Mouse (Mus musculus) heart, adult 2 months (tissue): Measurements from ENCODE around the gene Phldb1. TPM values are rescaled to one million over a fixed set of nuclear protein-coding genes. Genes with fewer than 3 reads are reported as not detected.

ENCODE experiments used
- DNase-seq, 2 experiments: peaks; one replicate each; pipeline ENCODE4 v3.0.0; 2021
- H3K27ac ChIP-seq: fragments of 200-600 bp; 2 replicates; pipeline ENCODE4 v1.8.1; 2022
- H3K27me3 ChIP-seq: fragments of 200-500 bp; 2 replicates; pipeline ENCODE4 v1.6.1; 2012; ENCODE audit warnings: mild to moderate bottlenecking, low read length, inconsistent platforms, mixed read lengths; ENCODE audit not compliant: control insufficient read depth, insufficient read depth
- H3K36me3 ChIP-seq: fragments of 200-500 bp; 2 replicates; pipeline ENCODE4 v1.6.1; 2012; ENCODE audit warnings: low read length, inconsistent platforms; ENCODE audit not compliant: control insufficient read depth, insufficient read depth
- H3K4me1 ChIP-seq: fragments of 200-500 bp; 2 replicates; pipeline ENCODE4 v1.6.1; 2011; ENCODE audit warnings: low read length; ENCODE audit not compliant: control insufficient read depth, insufficient read depth
- H3K4me3 ChIP-seq: fragments of 200-600 bp; 2 replicates; pipeline ENCODE4 v1.8.1; 2022
- H3K79me2 ChIP-seq: fragments of 200-500 bp; replicated peaks from 2 replicates; pipeline ENCODE4 v1.6.1; 2012; ENCODE audit warnings: mild to moderate bottlenecking, inconsistent platforms, low read length, moderate library complexity, mixed read lengths; ENCODE audit not compliant: control insufficient read depth, insufficient read depth
- H3K9ac ChIP-seq: fragments of 200-500 bp; 2 replicates; pipeline ENCODE4 v1.6.1; 2012; ENCODE audit warnings: low read depth, mild to moderate bottlenecking, control low read depth, inconsistent platforms, low read length, mixed read lengths
- CTCF ChIP-seq: fragments of 200-600 bp; IDR thresholded peaks from 2 replicates; pipeline ENCODE4 v1.8.1; 2022; ENCODE audit warnings: antibody characterized with exemption, mild to moderate bottlenecking, moderate library complexity
- EP300 ChIP-seq: fragments of 200-500 bp; IDR thresholded peaks from 2 replicates; pipeline ENCODE4 v1.6.1; 2011; ENCODE audit warnings: low read depth, low read length, control low read depth; ENCODE audit not compliant: insufficient read depth
- POLR2A ChIP-seq: fragments of 200-500 bp; IDR thresholded peaks from 2 replicates; pipeline ENCODE4 v1.6.1; 2011; ENCODE audit warnings: mild to moderate bottlenecking, low read depth, low read length, control low read depth; ENCODE audit not compliant: insufficient read depth
- WGBS: fragments of 180-500 bp; shearing (Covaris S2); methylation state at CpG from one replicate; pipeline ENCODE4 v1.1.7; 2018; 5-methylcytosine and 5-hydroxymethylcytosine counted together
- intact Hi-C: fragments of 180-260 bp; cut with DNase I; formaldehyde crosslinking; loops from one replicate; pipeline ENCODE4 v1.15.1; 2025
- polyA plus RNA-seq: library from polyadenylated mRNA; depleted of rRNA; stranded (reverse); fragments of >200 nt; gene quantifications from 2 replicates; pipeline ENCODE4 v1.2.3, GENCODE M21; 2012
- total RNA-seq, 2 experiments: library from RNA; stranded (reverse); gene quantifications; 2 replicates each; pipeline ENCODE4 v1.2.3; 2021

Gene Phldb1
- total and polyA plus RNA-seq, 3 experiments = 104 to 146 (median 108) TPM

- intact Hi-C loops = no loop called here
- H3K79me2 ChIP-seq = no peaks in the 10 kb centered on the region
- peak; percentile 42 to 53 for DNase-seq
- no peak overlapping the region for H3K4me3 ChIP-seq
- H3K36me3 ChIP-seq = peaks cover 13% of the 10 kb centered on the region
- no peaks in the 10 kb centered on the region for H3K27me3 ChIP-seq
- 21% methylated on average over 11 of the region's 11 CpGs for WGBS
- H3K4me1 ChIP-seq = peaks cover 22% of the 10 kb centered on the region
- peak overlapping the region; percentile 90 for H3K27ac ChIP-seq
- no peak for TF ChIP-seq POLR2A
- TF ChIP-seq EP300 = 0 out of 2 replicates have a peak, but pooled peaks have one; percentile 26
- no peak overlapping the region; the same call in 1 of the 2 replicates for H3K9ac ChIP-seq
These were observed 11.4 kb downstream of the Phldb1 start for GRCm38 (mm10) chr9:44723521-44724041.

DNA sequence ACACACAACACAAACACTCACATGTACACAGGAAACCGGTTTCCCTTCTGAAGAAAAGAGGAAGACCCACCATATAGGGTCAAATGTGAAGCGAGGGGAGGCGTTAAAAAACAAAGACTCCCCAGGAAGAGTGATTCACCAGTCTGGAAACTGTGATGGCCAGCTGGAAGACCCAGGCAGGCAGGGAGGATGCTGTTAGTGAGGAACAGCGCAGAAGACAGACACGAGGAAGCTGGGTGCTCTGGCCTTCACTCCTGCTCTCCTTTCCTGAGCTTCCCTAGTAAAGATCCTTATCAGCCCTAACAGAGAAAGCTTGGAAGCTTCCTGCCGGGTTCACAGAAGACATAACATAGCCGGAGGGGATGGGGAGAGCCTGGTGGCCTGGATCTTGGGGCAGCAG is 12.0 kb downstream of the Phldb1 start:
- 15% methylated on average over 7 of the region's 7 CpGs for WGBS
- Histone ChIP-seq H3K4me1 (peaks cover 23% of the 10 kb centered on the region), H3K9ac (no peak overlapping the region; the same call in 1 of the 2 replicates), H3K27ac (peak overlapping the region; percentile 90), H3K27me3 (no peaks in the 10 kb centered on the region), H3K79me2 (no peaks in the 10 kb centered on the region; the same call in 1 of the 2 replicates), H3K36me3 (peaks cover 13% of the 10 kb centered on the region), H3K4me3 (no peak overlapping the region)
- peak in 1 of 2 experiments; percentile 49 for DNase-seq
- TF ChIP-seq CTCF (no peak), EP300 (0 out of 2 replicates have a peak, but pooled peaks have one; percentile 37)
- intact Hi-C loops = no loop called here

GRCm38 (mm10) chr9:44722575-44722974 is 12.4 kb downstream of the Phldb1 start:
- WGBS = 46% methylated on average over 7 of the region's 7 CpGs
- DNase-seq = no peak
- Histone ChIP-seq H3K36me3 (peaks cover 13% of the 10 kb centered on the region), H3K4me1 (peaks cover 25% of the 10 kb centered on the region), H3K27me3 (no peaks in the 10 kb centered on the region), H3K9ac (no peak overlapping the region), H3K27ac (peak overlapping the region; percentile 90), H3K4me3 (no peak overlapping the region), H3K79me2 (no peaks in the 10 kb centered on the region; the same call in 1 of the 2 replicates)
- TF ChIP-seq EP300 (no peak), CTCF (no peak), POLR2A (no peak)
- intact Hi-C loops = no loop called here

- H3K4me3 ChIP-seq = no peak overlapping the region
- WGBS = 45% methylated on average over 3 of the region's 3 CpGs
These were observed 13.2 kb downstream of the Phldb1 start for GRCm38 (mm10) chr9:44721877-44722186.

DNA sequence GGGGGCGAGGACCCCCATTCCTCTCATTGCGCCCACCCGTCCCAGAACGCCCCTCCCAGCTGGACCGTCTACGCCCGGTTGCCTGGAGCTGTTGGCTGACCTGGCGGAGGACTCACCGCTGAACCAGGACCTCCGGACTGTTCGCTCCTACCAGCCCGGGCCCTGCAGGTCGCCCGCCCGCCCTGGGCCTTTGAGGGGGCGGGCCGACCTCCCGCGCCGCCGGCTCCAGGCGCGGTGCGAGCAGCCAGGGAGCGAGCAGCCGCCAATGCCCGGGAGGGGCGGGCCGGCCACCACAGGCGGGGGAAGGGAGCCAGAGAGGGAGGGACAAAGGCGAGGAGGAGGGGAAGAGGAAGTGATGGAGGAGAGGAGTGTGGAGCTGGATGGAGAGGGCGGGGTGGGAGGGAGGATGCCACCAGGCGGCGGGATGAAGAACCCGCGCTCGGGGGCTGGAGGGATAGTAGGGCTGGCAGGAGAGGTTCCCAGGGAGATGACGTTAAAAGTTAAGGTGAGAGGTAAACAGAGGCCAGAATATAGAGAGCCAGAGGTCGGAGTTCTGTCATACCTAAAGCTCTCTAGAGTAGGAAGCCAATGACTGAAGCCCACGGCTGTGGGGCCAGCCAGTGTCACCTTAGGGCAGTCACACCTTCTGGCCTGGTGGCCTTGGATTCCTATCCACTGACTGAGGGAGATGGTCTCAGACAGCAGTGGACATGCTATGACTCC is 13.7 kb downstream of the Phldb1 start:
- H3K4me3 ChIP-seq = peak overlapping the region; percentile 66
- H3K9ac ChIP-seq = peak overlapping the region; percentile 79
- H3K27ac ChIP-seq = peak overlapping the region; percentile 90
- no peaks in the 10 kb centered on the region; the same call in 1 of the 2 replicates for H3K79me2 ChIP-seq
- peak; percentile 63 for TF ChIP-seq CTCF
- no peak for TF ChIP-seq EP300
- 0 out of 2 replicates have a peak, but pooled peaks have one; percentile 21 for TF ChIP-seq POLR2A
- DNase-seq = peak; percentile 92 to 93
- WGBS = 8% methylated on average over 36 of the region's 40 CpGs
- H3K4me1 ChIP-seq = peaks cover 27% of the 10 kb centered on the region
- intact Hi-C loops = no loop called here
- H3K36me3 ChIP-seq = peaks cover 15% of the 10 kb centered on the region
- no peaks in the 10 kb centered on the region for H3K27me3 ChIP-seq

More at GRCm38 (mm10) chr9:44721877-44722186, 13.2 kb downstream of the Phldb1 start:
- H3K36me3 ChIP-seq = peaks cover 15% of the 10 kb centered on the region
- intact Hi-C loops = no loop called here
- no peaks in the 10 kb centered on the region; the same call in 1 of the 2 replicates for H3K79me2 ChIP-seq
- TF ChIP-seq EP300 (peak; percentile 79), POLR2A (no peak), CTCF (no peak)
- no peak overlapping the region for H3K9ac ChIP-seq
- peak; percentile 45 to 58 for DNase-seq
- H3K27me3 ChIP-seq = no peaks in the 10 kb centered on the region
- H3K27ac ChIP-seq = peak overlapping the region; percentile 90
- H3K4me1 ChIP-seq = peaks cover 27% of the 10 kb centered on the region
